Comparison of ENCODE assay signal across 17 mouse cellular contexts in genomic region chr10:87740323-87740722, GRCm38 (mm10).
A peak's percentile ranks its signal among the peaks of the same experiment; 100 is the strongest.
DNase-seq lines count a peak whose midpoint lies in the region; ATAC-seq and TF ChIP-seq lines count a peak whose summit lies in the region.
"Had no signal": no experiment of that assay in that cellular context is flagged by ENCODE, and none has a peak within 500 bp of the region (broad histone marks: within the 10 kb centered on the region; RNA-seq: fewer than 3 reads in every experiment).

No protein-coding gene starts in this region.

- H3K27ac ChIP-seq in embryonic facial prominence, embryonic 12.5 days = no peak overlapping the region; the same call in 1 of the 2 replicates
- no peak overlapping the region for H3K27ac ChIP-seq in embryonic facial prominence, embryonic 10.5 days (replicated peaks)
- H3K27ac ChIP-seq in midbrain, postnatal 0 days (ENCODE audit: low read depth, low read length) = no peak overlapping the region
- no peak overlapping the region for H3K27ac ChIP-seq in midbrain, embryonic 16.5 days (ENCODE audit: low read length)
- H3K27ac ChIP-seq: forebrain, embryonic 15.5 days; neural tube, embryonic 12.5 days had no signal

- H3K4me3 ChIP-seq in embryonic facial prominence, embryonic 12.5 days = no peak overlapping the region
- H3K4me3 ChIP-seq in embryonic facial prominence, embryonic 10.5 days = no peak overlapping the region
- H3K4me3 ChIP-seq in midbrain, postnatal 0 days (ENCODE audit: low read depth, low read length) = no peak overlapping the region
- no peak overlapping the region for H3K4me3 ChIP-seq in midbrain, embryonic 16.5 days (ENCODE audit: low read depth, low read length)
- H3K4me3 ChIP-seq: forebrain, embryonic 15.5 days; neural tube, embryonic 12.5 days had no signal

- TF ChIP-seq CTCF in midbrain, postnatal 0 days (IDR thresholded peaks at IDR 0.05) = no peak

- 0 out of 2 replicates have a peak, but pooled peaks have one; percentile 28 for ATAC-seq in embryonic facial prominence, embryonic 12.5 days (ENCODE audit: insufficient number of reproducible peaks, insufficient read depth, low FRiP score, low TSS enrichment)
- ATAC-seq in midbrain, postnatal 0 days (ENCODE audit: low FRiP score) = no peak
- ATAC-seq in midbrain, embryonic 16.5 days = no peak
- ATAC-seq: forebrain, embryonic 15.5 days had no signal

- no peaks in the 10 kb centered on the region for H3K27me3 ChIP-seq in embryonic facial prominence, embryonic 12.5 days
- H3K27me3 ChIP-seq in embryonic facial prominence, embryonic 10.5 days (replicated peaks; ENCODE audit: low read depth, poor library complexity, severe bottlenecking) = no peaks in the 10 kb centered on the region
- no peaks in the 10 kb centered on the region for H3K27me3 ChIP-seq in midbrain, postnatal 0 days (ENCODE audit: insufficient read depth, low read length)
- H3K27me3 ChIP-seq in midbrain, embryonic 16.5 days (ENCODE audit: control insufficient read depth, insufficient read depth, low read depth, low read length) = no peaks in the 10 kb centered on the region
- H3K27me3 ChIP-seq: forebrain, embryonic 15.5 days; neural tube, embryonic 12.5 days had no signal

- no peak for DNase-seq in embryonic facial prominence, embryonic 10.5 days (ENCODE audit: low spot score)
- DNase-seq in midbrain, postnatal 0 days (ENCODE audit: low spot score) = peak; percentile 2
- DNase-seq in heart, postnatal 25 days (ENCODE audit: low spot score) = peak; percentile 13
- DNase-seq in testis, postnatal 14 days (ENCODE audit: low spot score) = peak; percentile 55
- no peak for DNase-seq in cerebellum, adult 11 months
- DNase-seq in right cerebral cortex, postnatal 10 days (ENCODE audit: low spot score in 2 of 2) = no peak
- DNase-seq: adrenal gland, postnatal 36 days; cerebellum, adult 8-10 months; kidney, adult 2 months; lung, postnatal 14 days; right cerebral cortex, postnatal 14 days had no signal

- intact Hi-C loops in heart, postnatal 25 days (cut with DNase I) = no loop called here

- WGBS in embryonic facial prominence, embryonic 12.5 days = 62% methylated on average over 8 of the region's 8 CpGs
- 82% methylated on average over 8 of the region's 8 CpGs for WGBS in embryonic facial prominence, embryonic 10.5 days
- 77% methylated on average over 8 of the region's 8 CpGs for WGBS in midbrain, postnatal 0 days
- WGBS in midbrain, embryonic 16.5 days = 67% methylated on average over 8 of the region's 8 CpGs

- no peak overlapping the region for H3K9ac ChIP-seq in embryonic facial prominence, embryonic 12.5 days
- H3K9ac ChIP-seq in midbrain, postnatal 0 days (replicated peaks; ENCODE audit: low read length, poor library complexity, severe bottlenecking) = no peak overlapping the region
- no peak overlapping the region for H3K9ac ChIP-seq in midbrain, embryonic 16.5 days (ENCODE audit: low read depth, low read length)
- H3K9ac ChIP-seq: forebrain, embryonic 15.5 days; neural tube, embryonic 12.5 days had no signal

- H3K9me3 ChIP-seq in embryonic facial prominence, embryonic 12.5 days = no peaks in the 10 kb centered on the region
- no peaks in the 10 kb centered on the region for H3K9me3 ChIP-seq in embryonic facial prominence, embryonic 10.5 days
- no peaks in the 10 kb centered on the region for H3K9me3 ChIP-seq in midbrain, postnatal 0 days (ENCODE audit: low read length)
- no peaks in the 10 kb centered on the region for H3K9me3 ChIP-seq in midbrain, embryonic 16.5 days (replicated peaks; ENCODE audit: control insufficient read depth, low read length, poor library complexity, severe bottlenecking)
- H3K9me3 ChIP-seq: forebrain, embryonic 15.5 days; neural tube, embryonic 12.5 days had no signal

- H3K4me1 ChIP-seq in embryonic facial prominence, embryonic 12.5 days = 0 out of 2 replicates have a peak, but pooled peaks cover 3% of the 10 kb centered on the region
- no peaks in the 10 kb centered on the region for H3K4me1 ChIP-seq in embryonic facial prominence, embryonic 10.5 days
- no peaks in the 10 kb centered on the region for H3K4me1 ChIP-seq in midbrain, postnatal 0 days (ENCODE audit: insufficient read depth, low read length)
- no peaks in the 10 kb centered on the region for H3K4me1 ChIP-seq in midbrain, embryonic 16.5 days (ENCODE audit: control insufficient read depth, insufficient read depth, low read length)
- H3K4me1 ChIP-seq: forebrain, embryonic 15.5 days; neural tube, embryonic 12.5 days had no signal

- no peaks in the 10 kb centered on the region for H3K36me3 ChIP-seq in embryonic facial prominence, embryonic 12.5 days
- no peaks in the 10 kb centered on the region for H3K36me3 ChIP-seq in embryonic facial prominence, embryonic 10.5 days (replicated peaks)
- no peaks in the 10 kb centered on the region for H3K36me3 ChIP-seq in midbrain, postnatal 0 days (ENCODE audit: insufficient read depth, low read length)
- H3K36me3 ChIP-seq in midbrain, embryonic 16.5 days (ENCODE audit: control insufficient read depth, insufficient read depth, low read length) = no peaks in the 10 kb centered on the region
- H3K36me3 ChIP-seq: forebrain, embryonic 15.5 days; neural tube, embryonic 12.5 days had no signal

- H3K4me2 ChIP-seq in embryonic facial prominence, embryonic 12.5 days (replicated peaks) = no peak overlapping the region
- no peak overlapping the region for H3K4me2 ChIP-seq in midbrain, postnatal 0 days (ENCODE audit: low read depth, low read length, poor library complexity, severe bottlenecking)
- no peak overlapping the region for H3K4me2 ChIP-seq in midbrain, embryonic 16.5 days (ENCODE audit: low read length)
- H3K4me2 ChIP-seq: forebrain, embryonic 15.5 days; liver, embryonic 11.5 days; midbrain, embryonic 11.5 days; neural tube, embryonic 12.5 days had no signal

Comparison
In these comparisons a context has a peak if more than half of its experiments do, and no peak if none do; other contexts are left out.
1. DNase-seq: peak in midbrain, postnatal 0 days (single experiment), heart, postnatal 25 days (single experiment) and testis, postnatal 14 days (single experiment); none in embryonic facial prominence, embryonic 10.5 days (single experiment), cerebellum, adult 11 months (single experiment) and right cerebral cortex, postnatal 10 days (0 of 2).